Mouse (Mus musculus) spleen, adult 2 months (tissue): ENCODE data around the gene Arhgef2.

Experiments used
- CTCF ChIP-seq: fragments of 200-500 bp; IDR thresholded peaks from 2 replicates; pipeline ENCODE4 v1.5.1; 2011; ENCODE audit warnings: mild to moderate bottlenecking, inconsistent platforms; ENCODE audit not compliant: insufficient read depth, insufficient read length, insufficient replicate concordance; ENCODE audit errors: extremely low read depth
- POLR2A ChIP-seq: fragments of 200-500 bp; IDR thresholded peaks from 2 replicates; pipeline ENCODE4 v1.6.1; 2011; ENCODE audit warnings: low read depth, low read length, inconsistent platforms

DNA sequence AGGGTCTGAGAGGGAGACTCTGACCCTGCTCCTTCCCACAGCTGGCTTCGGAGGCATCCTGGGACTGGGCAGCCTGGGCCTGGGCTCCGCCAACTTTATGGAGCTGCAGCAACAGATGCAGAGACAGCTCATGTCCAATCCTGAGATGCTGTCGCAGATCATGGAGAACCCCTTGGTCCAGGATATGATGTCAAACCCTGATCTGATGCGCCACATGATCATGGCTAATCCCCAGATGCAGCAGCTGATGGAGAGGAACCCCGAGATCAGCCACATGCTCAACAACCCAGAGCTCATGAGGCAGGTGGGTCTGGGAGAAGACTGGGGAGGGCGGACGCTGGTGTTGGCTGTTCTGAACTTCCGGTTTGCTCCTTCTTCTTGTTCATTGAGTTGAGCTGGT lies 49.1 kb upstream of the Arhgef2 start:
- no peak for TF ChIP-seq CTCF
- no peak for TF ChIP-seq POLR2A
